Mouse (Mus musculus) myocyte (in vitro differentiated cells): ENCODE results near the gene Scml4. TPM values are rescaled to one million over a fixed set of nuclear protein-coding genes. Genes with fewer than 3 reads are reported as not detected.
A peak's percentile ranks its signal among the peaks of the same experiment; 100 is the strongest.

Experiments used
- H3K27me3 ChIP-seq: one replicate; pipeline ENCODE4 v1.6.1; 2011; ENCODE audit not compliant: control insufficient read depth, insufficient read depth, insufficient read length
- H3K36me3 ChIP-seq: one replicate; pipeline ENCODE4 v1.6.1; 2011; ENCODE audit not compliant: control insufficient read depth, insufficient read depth
- H3K4me2 ChIP-seq: one replicate; pipeline ENCODE4 v1.6.1; 2011; ENCODE audit warnings: low read depth, control low read depth
- H3K4me3 ChIP-seq: one replicate; pipeline ENCODE4 v1.5.1; 2011; ENCODE audit warnings: mild to moderate bottlenecking, control low read depth, moderate library complexity
- H3K79me2 ChIP-seq: one replicate; pipeline ENCODE4 v1.6.1; 2011; ENCODE audit not compliant: control insufficient read depth, insufficient read depth
- H3ac ChIP-seq: one replicate; pipeline ENCODE4 v1.6.1; 2011; ENCODE audit not compliant: control insufficient read depth, insufficient read length
- CEBPB ChIP-seq: IDR thresholded peaks from 2 replicates; pipeline ENCODE4 v1.6.1; 2011; ENCODE audit warnings: mild to moderate bottlenecking, moderate library complexity; ENCODE audit not compliant: poor library complexity, insufficient read depth, severe bottlenecking
- E2F4 ChIP-seq: IDR thresholded peaks from one replicate; pipeline ENCODE4 v1.6.1; 2011; ENCODE audit warnings: mild to moderate bottlenecking, control low read depth, moderate library complexity; ENCODE audit not compliant: insufficient read depth
- MAX ChIP-seq: IDR thresholded peaks from one replicate; pipeline ENCODE4 v1.6.1; 2011; ENCODE audit warnings: low read depth, mild to moderate bottlenecking, control low read depth
- MYOD1 ChIP-seq, 3 experiments: IDR thresholded peaks; one replicate each; pipeline ENCODE4 v1.6.1; 2011; ENCODE audit warnings: control low read depth in 2 of 3, low read depth in 2 of 3, mild to moderate bottlenecking in 2 of 3, moderate library complexity in 1 of 3; ENCODE audit not compliant: insufficient read length in 2 of 3, control insufficient read depth in 1 of 3
- MYOG ChIP-seq, 3 experiments: IDR thresholded peaks; one replicate each; pipeline ENCODE4 v1.6.1; 2011; ENCODE audit warnings: control low read depth in 2 of 3, low read depth in 2 of 3, mild to moderate bottlenecking in 2 of 3; ENCODE audit not compliant: insufficient read length in 2 of 3, control insufficient read depth in 1 of 3, insufficient read depth in 1 of 3
- POLR2A ChIP-seq: IDR thresholded peaks from one replicate; pipeline ENCODE4 v1.6.1; 2011; ENCODE audit warnings: low read depth, mild to moderate bottlenecking, control low read depth, moderate library complexity; ENCODE audit not compliant: insufficient read length
- POLR2AphosphoS2 ChIP-seq: IDR thresholded peaks from one replicate; pipeline ENCODE4 v1.6.1; 2011; ENCODE audit warnings: low read depth, control low read depth; ENCODE audit not compliant: insufficient read length
- REST ChIP-seq: IDR thresholded peaks from one replicate; pipeline ENCODE4 v1.6.1; 2011; ENCODE audit warnings: mild to moderate bottlenecking, control low read depth, moderate library complexity; ENCODE audit not compliant: insufficient read depth, insufficient read length
- SRF ChIP-seq: IDR thresholded peaks from one replicate; pipeline ENCODE4 v1.6.1; 2011; ENCODE audit warnings: low read depth; ENCODE audit not compliant: control insufficient read depth, insufficient read length
- TCF12 ChIP-seq: IDR thresholded peaks from one replicate; pipeline ENCODE4 v1.6.1; 2011; ENCODE audit warnings: mild to moderate bottlenecking, control low read depth; ENCODE audit not compliant: poor library complexity, insufficient read depth, severe bottlenecking
- TCF3 ChIP-seq: IDR thresholded peaks from one replicate; pipeline ENCODE4 v1.6.1; 2011; ENCODE audit warnings: low read depth, control low read depth; ENCODE audit not compliant: insufficient read length
- USF1 ChIP-seq: IDR thresholded peaks from one replicate; pipeline ENCODE4 v1.6.1; 2011; ENCODE audit warnings: low read depth, mild to moderate bottlenecking, control low read depth, moderate library complexity
- polyA plus RNA-seq: library from polyadenylated mRNA; unstranded; fragments of >200 nt; fragmentation: generic; extraction: Trizol; gene quantifications from one replicate; pipeline ENCODE4 v1.2.1, GENCODE M21; 2012; ENCODE audit warnings: missing spikeins

Scml4 gene
- polyA plus RNA-seq, 1 experiment: 5.7 TPM

DNA sequence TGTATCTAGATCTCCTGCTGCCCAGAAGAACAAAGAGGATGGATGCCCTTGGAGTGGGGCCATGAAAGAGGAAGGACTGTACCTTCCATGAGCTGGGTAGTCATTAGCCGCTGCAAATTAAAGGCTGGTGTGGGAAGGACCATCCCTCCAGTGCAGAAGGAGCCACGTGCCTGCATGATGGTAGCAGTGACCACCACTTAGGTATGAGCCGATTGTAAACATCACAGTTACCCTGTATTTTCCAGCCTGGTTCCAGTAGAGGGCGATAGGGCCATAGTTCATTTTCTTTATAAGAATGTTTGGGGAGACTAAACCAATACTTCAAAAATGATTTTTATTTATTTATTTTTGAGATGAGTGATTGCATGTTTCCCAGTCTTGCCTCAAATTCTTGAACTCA is 27.5 kb upstream of the Scml4 start:
- Histone ChIP-seq H3K36me3 (peaks cover 39% of the 10 kb centered on the region), H3ac (no peak overlapping the region), H3K4me3 (no peak overlapping the region), H3K79me2 (no peaks in the 10 kb centered on the region), H3K27me3 (no peaks in the 10 kb centered on the region), H3K4me2 (no peak overlapping the region)
- TF ChIP-seq MAX (no peak), MYOG (IDR thresholded peaks at IDR 0.05; ENCODE audit: control insufficient read depth in 1 of 3, insufficient read depth in 1 of 3, insufficient read length in 2 of 3, low read depth in 2 of 3) (no peak)

DNA sequence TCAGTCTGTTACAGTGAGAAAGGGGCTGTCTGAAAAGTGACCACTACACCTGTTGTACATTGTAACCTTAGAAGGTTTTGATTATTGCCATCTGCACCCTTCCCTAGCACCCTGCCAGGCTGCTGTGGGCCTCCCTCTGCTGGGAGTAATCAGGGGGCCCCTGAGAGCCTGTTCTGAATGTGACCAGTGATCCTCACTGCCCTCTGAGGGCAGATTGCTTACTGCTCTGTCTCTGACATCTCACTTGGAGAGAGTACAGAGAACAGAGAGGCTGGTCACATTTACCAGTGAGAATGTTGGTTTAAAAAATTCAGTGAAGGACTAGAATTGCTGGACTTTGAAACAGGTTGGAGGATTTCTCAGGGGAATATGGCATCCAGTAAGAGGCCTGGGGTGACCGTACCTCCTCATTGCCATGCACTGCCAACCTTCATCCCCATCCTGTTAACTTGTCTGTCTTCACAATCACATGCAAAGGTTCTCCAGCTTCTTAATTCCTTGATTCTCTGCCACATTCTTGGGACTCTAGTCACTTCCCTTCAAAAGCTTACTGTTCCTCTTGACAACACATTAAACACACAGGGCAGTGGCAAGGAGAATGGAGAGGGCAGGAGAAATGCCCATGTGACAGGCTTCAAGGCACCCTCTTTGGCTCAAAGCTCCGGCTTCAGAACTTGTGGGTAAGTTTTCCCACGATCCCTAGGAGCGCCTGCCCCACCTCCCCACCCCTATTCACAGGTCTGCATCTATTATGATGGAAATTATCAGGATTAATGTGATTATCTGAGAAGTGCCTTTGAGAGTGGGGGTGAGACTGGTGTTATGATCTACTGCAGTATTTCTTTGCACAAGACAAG is 26.1 kb upstream of the Scml4 start:
- no peak overlapping the region for H3K4me2 ChIP-seq
- H3K27me3 ChIP-seq: no peaks in the 10 kb centered on the region
- TF ChIP-seq POLR2AphosphoS2 (no peak), CEBPB (no peak), MYOG (IDR thresholded peaks at IDR 0.05; ENCODE audit: control insufficient read depth in 1 of 3, insufficient read depth in 1 of 3, insufficient read length in 2 of 3, low read depth in 2 of 3) (no peak), REST (no peak), E2F4 (no peak), TCF3 (no peak), TCF12 (no peak), POLR2A (no peak), MAX (no peak), USF1 (no peak), MYOD1 (IDR thresholded peaks at IDR 0.05; ENCODE audit: control insufficient read depth in 1 of 3, insufficient read length in 2 of 3, low read depth in 2 of 3) (no peak), SRF (no peak)
- H3K79me2 ChIP-seq: no peaks in the 10 kb centered on the region
- no peak overlapping the region for H3K4me3 ChIP-seq
- H3K36me3 ChIP-seq: peaks cover 27% of the 10 kb centered on the region
- H3ac ChIP-seq: no peak overlapping the region

DNA sequence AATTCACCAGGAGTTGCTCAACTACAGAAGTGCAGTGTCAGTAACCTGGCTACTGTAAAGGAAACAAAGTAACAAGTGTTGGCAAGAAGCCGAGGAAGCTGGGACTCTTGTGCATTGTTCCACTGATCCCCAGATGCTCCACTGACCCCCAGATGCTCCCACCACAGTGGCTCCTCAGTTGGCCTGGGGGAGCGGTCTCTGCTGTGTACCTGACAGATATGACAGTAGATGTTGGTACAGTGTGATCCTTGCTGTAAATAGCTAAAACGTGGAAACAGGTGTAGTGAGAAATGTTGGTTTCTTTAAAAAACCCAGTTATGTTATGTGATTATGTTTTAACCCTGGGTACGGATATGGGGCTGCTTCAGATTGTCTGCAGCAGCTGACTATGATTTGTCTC is 22.1 kb upstream of the Scml4 start:
- H3K4me3 ChIP-seq: no peak overlapping the region
- no peak overlapping the region for H3ac ChIP-seq
- no peak overlapping the region for H3K4me2 ChIP-seq
- TF ChIP-seq USF1: no peak
- no peak for TF ChIP-seq MAX
- peak in 1 of 3 experiments; percentile 18 for TF ChIP-seq MYOD1 (IDR thresholded peaks at IDR 0.05; ENCODE audit: control insufficient read depth in 1 of 3, insufficient read length in 2 of 3, low read depth in 2 of 3)
- H3K36me3 ChIP-seq: peaks cover 8% of the 10 kb centered on the region
- H3K79me2 ChIP-seq: no peaks in the 10 kb centered on the region
- no peaks in the 10 kb centered on the region for H3K27me3 ChIP-seq

DNA sequence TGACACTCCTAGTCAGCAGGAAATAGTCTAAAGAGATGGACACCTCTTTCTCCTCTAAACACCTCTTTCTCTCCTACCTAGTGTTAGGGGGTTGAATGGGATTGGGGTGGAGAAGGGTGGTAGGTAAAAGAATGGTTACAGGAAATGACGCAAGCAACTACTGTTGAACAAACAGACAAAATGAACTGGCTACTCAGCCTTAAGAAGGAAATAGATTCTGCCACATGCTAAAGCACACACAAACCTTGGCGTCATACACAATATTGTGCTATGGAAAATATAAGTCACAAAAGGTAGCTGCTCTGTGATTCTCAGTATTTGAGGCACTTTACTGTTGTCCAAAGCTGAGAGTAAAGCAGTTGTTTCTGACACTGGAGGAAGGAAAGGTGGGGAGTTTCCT is 21.4 kb upstream of the Scml4 start:
- peaks cover 8% of the 10 kb centered on the region for H3K36me3 ChIP-seq

DNA sequence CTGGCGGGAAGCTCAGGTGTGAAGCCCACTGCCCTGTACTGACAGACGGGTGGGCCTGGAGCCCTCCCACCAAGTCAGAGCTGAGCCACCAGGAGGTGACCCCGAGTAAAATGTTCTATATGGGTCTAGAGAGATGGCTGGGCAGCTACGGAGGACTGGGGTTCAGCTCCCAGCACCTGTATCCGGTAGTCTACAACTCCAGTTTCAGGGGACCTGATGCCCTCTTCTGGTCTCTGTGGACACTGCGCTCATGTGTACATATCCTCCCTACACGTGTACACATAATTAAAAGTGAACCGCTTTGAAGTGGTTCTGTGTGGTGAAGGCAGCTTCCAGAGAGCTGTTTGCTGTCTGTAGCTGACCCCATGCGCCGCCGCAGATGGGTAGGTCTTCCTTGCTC is 20.1 kb upstream of the Scml4 start:
- no peak overlapping the region for H3K4me3 ChIP-seq
- no peaks in the 10 kb centered on the region for H3K27me3 ChIP-seq
- TF ChIP-seq REST (no peak), SRF (no peak), MAX (no peak), POLR2AphosphoS2 (no peak), CEBPB (no peak), MYOG (IDR thresholded peaks at IDR 0.05; ENCODE audit: control insufficient read depth in 1 of 3, insufficient read depth in 1 of 3, insufficient read length in 2 of 3, low read depth in 2 of 3) (no peak), E2F4 (no peak)
- H3K4me2 ChIP-seq: no peak overlapping the region
- no peaks in the 10 kb centered on the region for H3K79me2 ChIP-seq
- no peaks in the 10 kb centered on the region for H3K36me3 ChIP-seq
- no peak overlapping the region for H3ac ChIP-seq

More for the DNA sequence above, 21.4 kb upstream of the Scml4 start:
- no peak for TF ChIP-seq POLR2AphosphoS2
- no peak for TF ChIP-seq E2F4
- TF ChIP-seq USF1: no peak
- TF ChIP-seq POLR2A: no peak
- no peak for TF ChIP-seq REST
- TF ChIP-seq CEBPB: no peak
- TF ChIP-seq MYOD1 (IDR thresholded peaks at IDR 0.05; ENCODE audit: control insufficient read depth in 1 of 3, insufficient read length in 2 of 3, low read depth in 2 of 3): no peak
- TF ChIP-seq MAX: no peak
- no peak for TF ChIP-seq MYOG (IDR thresholded peaks at IDR 0.05; ENCODE audit: control insufficient read depth in 1 of 3, insufficient read depth in 1 of 3, insufficient read length in 2 of 3, low read depth in 2 of 3)
- TF ChIP-seq SRF: no peak
- TF ChIP-seq TCF3: no peak
- TF ChIP-seq TCF12: no peak
- Histone ChIP-seq H3K4me3 (no peak overlapping the region), H3K79me2 (no peaks in the 10 kb centered on the region), H3ac (no peak overlapping the region), H3K27me3 (no peaks in the 10 kb centered on the region), H3K4me2 (no peak overlapping the region)
